10 mouse cellular contexts compared by ENCODE assay signal in the genomic region with DNA sequence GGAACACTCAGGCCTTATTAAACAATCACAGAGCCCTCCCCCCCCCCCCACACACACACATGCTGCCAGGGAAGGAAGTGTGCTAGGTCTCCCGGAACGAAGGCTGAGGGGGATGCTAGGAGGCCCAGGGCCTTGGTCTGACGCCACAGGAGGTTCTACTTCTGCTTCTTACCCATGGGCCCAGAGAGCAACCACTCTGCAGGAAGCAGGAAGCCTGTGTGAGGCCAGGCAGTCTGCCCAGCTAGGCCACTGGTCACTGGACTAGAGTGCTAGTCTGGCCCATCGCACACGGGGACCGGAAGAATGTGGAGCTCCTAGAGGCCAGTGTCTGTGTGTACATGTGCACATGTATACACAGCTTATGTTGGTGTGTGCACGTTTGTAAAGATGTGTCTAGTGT. TPM values are rescaled to one million over a fixed set of nuclear protein-coding genes. Genes with fewer than 3 reads are reported as not detected.
DNase-seq lines count a peak whose midpoint lies in the region; ATAC-seq and TF ChIP-seq lines count a peak whose summit lies in the region.
"Had no signal": no experiment of that assay in that cellular context is flagged by ENCODE, and none has a peak within 500 bp of the region (broad histone marks: within the 10 kb centered on the region; RNA-seq: fewer than 3 reads in every experiment).

No protein-coding gene starts in this region.

- peaks cover 47% of the 10 kb centered on the region for H3K4me1 ChIP-seq in kidney, embryonic 16.5 days (ENCODE audit: insufficient read depth, low read length)
- peaks cover 2% of the 10 kb centered on the region; the same call in 1 of the 2 replicates for H3K4me1 ChIP-seq in testis, adult 2 months (ENCODE audit: control insufficient read depth, insufficient read depth, low read length)
- H3K4me1 ChIP-seq in liver, embryonic 14.5 days (replicated peaks; ENCODE audit: control insufficient read depth in 2 of 2, insufficient read depth in 2 of 2, low read length in 1 of 2) = peaks cover 4 to 22% of the 10 kb centered on the region in 2 experiments; a peak in 3 of 4 replicates
- H3K4me1 ChIP-seq in thymus, adult 2 months (replicated peaks; ENCODE audit: control insufficient read depth, insufficient read depth, low read length) = peaks cover 29% of the 10 kb centered on the region

- TF ChIP-seq POLR2A in testis, adult 2 months (IDR thresholded peaks at IDR 0.05; ENCODE audit: control insufficient read depth, low read depth, low read length) = no peak
- TF ChIP-seq POLR2A in thymus, adult 2 months (IDR thresholded peaks at IDR 0.05; ENCODE audit: control insufficient read depth, extremely low read depth, insufficient read depth, low read length, poor library complexity) = no peak

- H3K4me2 ChIP-seq in kidney, embryonic 16.5 days (replicated peaks; ENCODE audit: low read depth, low read length) = no peak overlapping the region
- H3K4me2 ChIP-seq in liver, embryonic 14.5 days (ENCODE audit: low read depth) = no peak overlapping the region

- no peak overlapping the region for H3K4me3 ChIP-seq in kidney, embryonic 16.5 days (ENCODE audit: low read length)
- H3K4me3 ChIP-seq in testis, adult 2 months (ENCODE audit: control insufficient read depth, low read depth, low read length) = no peak overlapping the region
- H3K4me3 ChIP-seq in liver, embryonic 14.5 days (ENCODE audit: insufficient read depth in 1 of 2, low read depth in 2 of 2, low read length in 2 of 2) = no peak overlapping the region
- no peak overlapping the region for H3K4me3 ChIP-seq in thymus, adult 2 months (ENCODE audit: control insufficient read depth, insufficient read depth, low read length)

- no peaks in the 10 kb centered on the region for H3K36me3 ChIP-seq in kidney, embryonic 16.5 days (ENCODE audit: insufficient read depth, low read length)
- H3K36me3 ChIP-seq in testis, adult 2 months (ENCODE audit: control insufficient read depth, insufficient read depth, low read length) = no peaks in the 10 kb centered on the region
- H3K36me3 ChIP-seq in liver, embryonic 14.5 days (replicated peaks; ENCODE audit: control insufficient read depth, insufficient read depth, low read depth) = no peaks in the 10 kb centered on the region
- H3K36me3 ChIP-seq in thymus, adult 2 months (ENCODE audit: control insufficient read depth, insufficient read depth, low read length) = no peaks in the 10 kb centered on the region

- WGBS in kidney, embryonic 16.5 days = 61% methylated on average over 7 of the region's 7 CpGs
- 40% methylated on average over 7 of the region's 7 CpGs for WGBS in liver, embryonic 14.5 days (ENCODE audit: insufficient replicate concordance)
- 51% methylated on average over 7 of the region's 7 CpGs for WGBS in thymus, adult 2 months

- H3K27ac ChIP-seq in kidney, embryonic 16.5 days (ENCODE audit: low read length) = peak overlapping the region; percentile 64
- H3K27ac ChIP-seq in testis, adult 2 months (ENCODE audit: control insufficient read depth, insufficient read depth, low read depth, low read length) = 0 out of 2 replicates have a peak overlapping the region, but pooled peaks have one; percentile 19
- no peak overlapping the region for H3K27ac ChIP-seq in liver, embryonic 14.5 days
- no peak overlapping the region for H3K27ac ChIP-seq in thymus, adult 2 months (ENCODE audit: control insufficient read depth, insufficient read depth, low read length)

- no peak for DNase-seq in kidney, adult 8-10 months
- no peak for DNase-seq in testis, postnatal 14 days (ENCODE audit: low spot score)
- DNase-seq in liver, embryonic 14.5 days (ENCODE audit: low read depth in 3 of 3, low spot score in 3 of 3) = no peak
- DNase-seq in thymus, postnatal 25 days = no peak
- DNase-seq in thymus, postnatal 4 days = no peak
- no peak for DNase-seq in thymus, adult 2 months
- DNase-seq: right cerebral cortex, adult 18-20 months had no signal

- no peak for TF ChIP-seq CTCF in testis, adult 2 months (IDR thresholded peaks at IDR 0.05; ENCODE audit: control insufficient read depth, insufficient read depth, insufficient replicate concordance, low read depth, low read length)
- peak; percentile 17; the same call in 1 of the 2 replicates for TF ChIP-seq CTCF in liver, embryonic 14.5 days (IDR thresholded peaks at IDR 0.05; ENCODE audit: low read depth)
- TF ChIP-seq CTCF in thymus, adult 2 months (IDR thresholded peaks at IDR 0.05; ENCODE audit: borderline replicate concordance, control insufficient read depth, extremely low read depth, insufficient read depth, low read length, poor library complexity) = no peak

- H3K27me3 ChIP-seq in kidney, embryonic 16.5 days (ENCODE audit: insufficient read depth, low read length) = no peaks in the 10 kb centered on the region
- no peaks in the 10 kb centered on the region for H3K27me3 ChIP-seq in testis, adult 2 months (ENCODE audit: control insufficient read depth, insufficient read depth, low read length)
- H3K27me3 ChIP-seq in liver, embryonic 14.5 days (ENCODE audit: control insufficient read depth, insufficient read depth, low read length) = no peaks in the 10 kb centered on the region
- no peaks in the 10 kb centered on the region for H3K27me3 ChIP-seq in thymus, adult 2 months (ENCODE audit: control insufficient read depth, insufficient read depth, low read length)

- ATAC-seq in kidney, embryonic 16.5 days (ENCODE audit: low FRiP score, low TSS enrichment) = no peak
- no peak for ATAC-seq in liver, embryonic 14.5 days (ENCODE audit: insufficient read depth)

- no peaks in the 10 kb centered on the region for H3K9me3 ChIP-seq in kidney, embryonic 16.5 days (ENCODE audit: low read length)
- H3K9me3 ChIP-seq in liver, embryonic 14.5 days (ENCODE audit: control insufficient read depth, low read length) = no peaks in the 10 kb centered on the region

- no peak for TF ChIP-seq EP300 in liver, embryonic 14.5 days (IDR thresholded peaks at IDR 0.05; ENCODE audit: low read depth)

- no peak overlapping the region; the same call in 1 of the 2 replicates for H3K9ac ChIP-seq in kidney, embryonic 16.5 days (replicated peaks; ENCODE audit: low read length)
- no peak overlapping the region for H3K9ac ChIP-seq in liver, embryonic 14.5 days (replicated peaks)

RNA-seq across cellular contexts. Expression of a gene that starts 3.4 kb away (rescaled TPM):
- polyA plus RNA-seq in kidney, embryonic 16.5 days (2015; fragmentation: Nextera tagmentation; extraction: Ambion mirVana) = 0.60 and 0.92 TPM in 2 replicates
- 0.12 TPM in 1 of 2 replicates, not detected in the other for polyA plus RNA-seq in testis, adult 2 months (2012; rRNA removed)
- polyA plus RNA-seq in liver, embryonic 14.5 days (2012; rRNA removed) = 0.93 and 1.1 TPM in 2 replicates
- 1.0 and 1.3 TPM in 2 replicates for polyA plus RNA-seq in liver, embryonic 14.5 days (2014; fragmentation: Nextera tagmentation; extraction: Ambion mirVana)
- polyA plus RNA-seq in thymus, adult 2 months (2012; rRNA removed) = 1.5 and 2.1 TPM in 2 replicates

RNA-seq across cellular contexts. Expression of a gene that starts 14.4 kb away (rescaled TPM):
- polyA plus RNA-seq in kidney, embryonic 16.5 days (2015; fragmentation: Nextera tagmentation; extraction: Ambion mirVana) = 6.8 and 8.0 TPM in 2 replicates
- polyA plus RNA-seq in testis, adult 2 months (2012; rRNA removed) = 0.27 and 0.43 TPM in 2 replicates
- polyA plus RNA-seq in liver, embryonic 14.5 days (2012; rRNA removed) = 0.06 and 0.07 TPM in 2 replicates
- 0.20 TPM in 1 of 2 replicates, not detected in the other for polyA plus RNA-seq in liver, embryonic 14.5 days (2014; fragmentation: Nextera tagmentation; extraction: Ambion mirVana)
- polyA plus RNA-seq in thymus, adult 2 months (2012; rRNA removed) = 1.5 and 2.1 TPM in 2 replicates

RNA-seq across cellular contexts. Expression of a gene that starts 31.0 kb away (rescaled TPM):
- 6.6 and 6.7 TPM in 2 replicates for polyA plus RNA-seq in kidney, embryonic 16.5 days (2015; fragmentation: Nextera tagmentation; extraction: Ambion mirVana)
- 1.2 TPM in 2 replicates for polyA plus RNA-seq in testis, adult 2 months (2012; rRNA removed)
- 14.6 and 14.7 TPM in 2 replicates for polyA plus RNA-seq in liver, embryonic 14.5 days (2012; rRNA removed)
- polyA plus RNA-seq in liver, embryonic 14.5 days (2014; fragmentation: Nextera tagmentation; extraction: Ambion mirVana) = 18.4 and 20.1 TPM in 2 replicates
- polyA plus RNA-seq in thymus, adult 2 months (2012; rRNA removed) = 33.9 and 40.1 TPM in 2 replicates

RNA-seq across cellular contexts. Expression of a gene that starts 51.8 kb away (rescaled TPM):
- polyA plus RNA-seq in kidney, embryonic 16.5 days (2015; fragmentation: Nextera tagmentation; extraction: Ambion mirVana) = 44.1 and 46.1 TPM in 2 replicates
- polyA plus RNA-seq in testis, adult 2 months (2012; rRNA removed) = 14.8 and 14.9 TPM in 2 replicates
- polyA plus RNA-seq in liver, embryonic 14.5 days (2012; rRNA removed) = 11.1 and 11.2 TPM in 2 replicates
- polyA plus RNA-seq in liver, embryonic 14.5 days (2014; fragmentation: Nextera tagmentation; extraction: Ambion mirVana) = 11.6 and 14.1 TPM in 2 replicates
- 7.5 and 8.2 TPM in 2 replicates for polyA plus RNA-seq in thymus, adult 2 months (2012; rRNA removed)

RNA-seq across cellular contexts. Expression of a gene that starts 56.1 kb away (rescaled TPM):
- polyA plus RNA-seq in kidney, embryonic 16.5 days (2015; fragmentation: Nextera tagmentation; extraction: Ambion mirVana) = not detected in 2 replicates
- 0.07 TPM in 1 of 2 replicates, not detected in the other for polyA plus RNA-seq in testis, adult 2 months (2012; rRNA removed)
- 0.03 and 0.05 TPM in 2 replicates for polyA plus RNA-seq in liver, embryonic 14.5 days (2012; rRNA removed)
- not detected in 2 replicates for polyA plus RNA-seq in liver, embryonic 14.5 days (2014; fragmentation: Nextera tagmentation; extraction: Ambion mirVana)
- polyA plus RNA-seq in thymus, adult 2 months (2012; rRNA removed) = 0.20 and 1.2 TPM in 2 replicates
- polyA plus RNA-seq: hindbrain, embryonic 11.5 days had no signal

Comparison
In these comparisons a context has a peak if more than half of its experiments do, and no peak if none do; other contexts are left out.
1. H3K27ac ChIP-seq: peak in kidney, embryonic 16.5 days (single experiment) and testis, adult 2 months (single experiment); none in liver, embryonic 14.5 days (single experiment) and thymus, adult 2 months (single experiment).